18 mouse cellular contexts compared by ENCODE assay signal in genomic region chr7:64855389-64855927, GRCm38 (mm10). TPM values are rescaled to one million over a fixed set of nuclear protein-coding genes. Genes with fewer than 3 reads are reported as not detected.
DNase-seq lines count a peak whose midpoint lies in the region; ATAC-seq and TF ChIP-seq lines count a peak whose summit lies in the region.
"Had no signal": no experiment of that assay in that cellular context is flagged by ENCODE, and none has a peak within 500 bp of the region (broad histone marks: within the 10 kb centered on the region; RNA-seq: fewer than 3 reads in every experiment).

No protein-coding gene starts in this region.

- H3K9me3 ChIP-seq in hindbrain, embryonic 14.5 days (ENCODE audit: control insufficient read depth, low read length) = no peaks in the 10 kb centered on the region
- no peaks in the 10 kb centered on the region for H3K9me3 ChIP-seq in hindbrain, embryonic 13.5 days
- no peaks in the 10 kb centered on the region for H3K9me3 ChIP-seq in limb, embryonic 14.5 days (ENCODE audit: control insufficient read depth, low read length)
- H3K9me3 ChIP-seq: forebrain, embryonic 12.5 days; G1E; heart, embryonic 15.5 days; midbrain, embryonic 10.5 days had no signal

- no peak for TF ChIP-seq POLR2A in cortical plate, adult 2 months (IDR thresholded peaks at IDR 0.05; ENCODE audit: extremely low read depth, insufficient read depth, low read length)
- no peak for TF ChIP-seq POLR2A in limb, embryonic 14.5 days (IDR thresholded peaks at IDR 0.05; ENCODE audit: borderline replicate concordance, extremely low read depth, insufficient read depth, insufficient read length)

- no peak overlapping the region for H3K27ac ChIP-seq in hindbrain, embryonic 14.5 days
- H3K27ac ChIP-seq in hindbrain, embryonic 13.5 days = no peak overlapping the region; the same call in 1 of the 2 replicates
- H3K27ac ChIP-seq in cortical plate, adult 2 months (ENCODE audit: insufficient read depth, low read length) = no peak overlapping the region
- no peak overlapping the region for H3K27ac ChIP-seq in limb, embryonic 14.5 days (replicated peaks; ENCODE audit: low read depth, low read length)
- H3K27ac ChIP-seq: forebrain, embryonic 12.5 days; heart, embryonic 15.5 days; midbrain, embryonic 10.5 days had no signal

- H3K36me3 ChIP-seq in hindbrain, embryonic 14.5 days (replicated peaks; ENCODE audit: control insufficient read depth, insufficient read depth) = no peaks in the 10 kb centered on the region
- no peaks in the 10 kb centered on the region for H3K36me3 ChIP-seq in hindbrain, embryonic 13.5 days
- H3K36me3 ChIP-seq in limb, embryonic 14.5 days (ENCODE audit: control insufficient read depth, insufficient read depth, low read length) = no peaks in the 10 kb centered on the region
- H3K36me3 ChIP-seq: forebrain, embryonic 12.5 days; G1E; heart, embryonic 15.5 days; midbrain, embryonic 10.5 days had no signal

- no peak overlapping the region for H3K4me2 ChIP-seq in hindbrain, embryonic 14.5 days (replicated peaks)
- no peak overlapping the region for H3K4me2 ChIP-seq in hindbrain, embryonic 13.5 days
- no peak overlapping the region; the same call in 1 of the 2 replicates for H3K4me2 ChIP-seq in limb, embryonic 14.5 days (replicated peaks; ENCODE audit: low read depth, low read length, severe bottlenecking)
- H3K4me2 ChIP-seq: forebrain, embryonic 12.5 days; heart, embryonic 15.5 days had no signal

- no peak overlapping the region for H3K9ac ChIP-seq in hindbrain, embryonic 14.5 days
- H3K9ac ChIP-seq in hindbrain, embryonic 13.5 days = no peak overlapping the region
- no peak overlapping the region for H3K9ac ChIP-seq in limb, embryonic 14.5 days (ENCODE audit: low read depth, low read length, severe bottlenecking)
- H3K9ac ChIP-seq: forebrain, embryonic 12.5 days; heart, embryonic 15.5 days had no signal

- 91% methylated on average over 5 of the region's 10 CpGs for WGBS in hindbrain, embryonic 14.5 days
- WGBS in hindbrain, embryonic 13.5 days = 83% methylated on average over 5 of the region's 10 CpGs
- 53% methylated on average over 5 of the region's 10 CpGs for WGBS in limb, embryonic 14.5 days

- peaks cover 7% of the 10 kb centered on the region; the same call in 1 of the 2 replicates for H3K4me1 ChIP-seq in hindbrain, embryonic 14.5 days (replicated peaks; ENCODE audit: control insufficient read depth, insufficient read depth, low read length)
- H3K4me1 ChIP-seq in hindbrain, embryonic 13.5 days (replicated peaks) = peaks cover 11% of the 10 kb centered on the region; the same call in 1 of the 2 replicates
- peaks cover 2% of the 10 kb centered on the region; the same call in 1 of the 2 replicates for H3K4me1 ChIP-seq in cortical plate, adult 2 months (ENCODE audit: control insufficient read depth, insufficient read depth, low read length)
- H3K4me1 ChIP-seq in limb, embryonic 14.5 days (ENCODE audit: control insufficient read depth, insufficient read depth, low read length) = peaks cover 6% of the 10 kb centered on the region; the same call in 1 of the 2 replicates
- H3K4me1 ChIP-seq: forebrain, embryonic 12.5 days; heart, embryonic 15.5 days; midbrain, embryonic 10.5 days had no signal

- ATAC-seq in hindbrain, embryonic 14.5 days (ENCODE audit: low FRiP score) = peak; percentile 43; the same call in 1 of the 2 replicates
- no peak for ATAC-seq in hindbrain, embryonic 13.5 days (ENCODE audit: low FRiP score)
- ATAC-seq in limb, embryonic 14.5 days (ENCODE audit: low FRiP score, low read depth) = no peak

- TF ChIP-seq CTCF in cortical plate, adult 2 months (IDR thresholded peaks at IDR 0.05; ENCODE audit: extremely low read depth, insufficient read depth, low read length) = no peak

- H3K27me3 ChIP-seq in hindbrain, embryonic 14.5 days (ENCODE audit: control insufficient read depth, insufficient read depth, low read length) = no peaks in the 10 kb centered on the region
- no peaks in the 10 kb centered on the region for H3K27me3 ChIP-seq in hindbrain, embryonic 13.5 days
- no peaks in the 10 kb centered on the region for H3K27me3 ChIP-seq in limb, embryonic 14.5 days (ENCODE audit: control insufficient read depth, insufficient read depth, low read length)
- H3K27me3 ChIP-seq: forebrain, embryonic 12.5 days; heart, embryonic 15.5 days had no signal

- H3K4me3 ChIP-seq in hindbrain, embryonic 14.5 days (replicated peaks; ENCODE audit: low read length) = no peak overlapping the region
- H3K4me3 ChIP-seq in hindbrain, embryonic 13.5 days = no peak overlapping the region
- peak overlapping the region; percentile 34; the same call in 1 of the 2 replicates for H3K4me3 ChIP-seq in cortical plate, adult 2 months (ENCODE audit: insufficient read depth, low read length)
- no peak overlapping the region for H3K4me3 ChIP-seq in limb, embryonic 14.5 days (replicated peaks; ENCODE audit: low read length)
- H3K4me3 ChIP-seq: forebrain, embryonic 12.5 days; heart, embryonic 15.5 days; midbrain, embryonic 10.5 days had no signal

- DNase-seq in hindbrain, embryonic 14.5 days (ENCODE audit: low spot score) = no peak
- DNase-seq in 3T3-L1 (ENCODE audit: low read depth, low spot score) = peak; percentile 13
- DNase-seq in limb, embryonic 14.5 days (ENCODE audit: low spot score) = peak; percentile 55
- DNase-seq in left cerebral cortex, adult 18-20 months (ENCODE audit: low spot score in 2 of 2) = no peak
- DNase-seq in layer of hippocampus, postnatal 36 days = no peak
- DNase-seq in urinary bladder, postnatal 36 days (ENCODE audit: low spot score in 2 of 2) = no peak
- DNase-seq: kidney, adult 11 months; kidney, postnatal 10 days; liver; lung, adult 18-20 months; spleen, adult 18-20 months; thymus, postnatal 25 days had no signal

RNA-seq across cellular contexts. Expression of gene Nsmce3, which starts 17.3 kb away (rescaled TPM):
- 11.7 and 12.2 TPM in 2 replicates for polyA plus RNA-seq in hindbrain, embryonic 14.5 days (2014; fragmentation: Nextera tagmentation; extraction: Ambion mirVana)
- polyA plus RNA-seq in hindbrain, embryonic 13.5 days (2015; fragmentation: Nextera tagmentation; extraction: Ambion mirVana) = 10.2 and 10.8 TPM in 2 replicates
- 8.9 and 9.4 TPM in 2 replicates for polyA plus RNA-seq in cortical plate, adult 2 months (2012; rRNA removed)
- polyA plus RNA-seq in limb, embryonic 14.5 days (2012; rRNA removed) = 7.1 and 8.0 TPM in 2 replicates
- 11.3 and 12.4 TPM in 2 replicates for polyA plus RNA-seq in limb, embryonic 14.5 days (2014; fragmentation: Nextera tagmentation; extraction: Ambion mirVana)
- total RNA-seq in left cerebral cortex, adult 18-20 months (2021) = 10 to 100 TPM; 10.6 to 11.7 TPM
- 10 to 100 TPM; 18.6 to 19.0 TPM for total RNA-seq in layer of hippocampus, postnatal 36 days (2021)

Comparison
In these comparisons a context has a peak if more than half of its experiments do, and no peak if none do; other contexts are left out.
1. DNase-seq: peak in 3T3-L1 (single experiment) and limb, embryonic 14.5 days (single experiment); none in hindbrain, embryonic 14.5 days (single experiment), left cerebral cortex, adult 18-20 months (0 of 2), layer of hippocampus, postnatal 36 days (0 of 2) and urinary bladder, postnatal 36 days (0 of 2).